Mouse (Mus musculus) lung, postnatal 25 days (tissue): ENCODE measurements around the gene Pla2g3.

Experiments used
- DNase-seq: peaks from one replicate; pipeline ENCODE4 v3.0.0; 2022; ENCODE audit warnings: low spot score

The Pla2g3 gene

DNA sequence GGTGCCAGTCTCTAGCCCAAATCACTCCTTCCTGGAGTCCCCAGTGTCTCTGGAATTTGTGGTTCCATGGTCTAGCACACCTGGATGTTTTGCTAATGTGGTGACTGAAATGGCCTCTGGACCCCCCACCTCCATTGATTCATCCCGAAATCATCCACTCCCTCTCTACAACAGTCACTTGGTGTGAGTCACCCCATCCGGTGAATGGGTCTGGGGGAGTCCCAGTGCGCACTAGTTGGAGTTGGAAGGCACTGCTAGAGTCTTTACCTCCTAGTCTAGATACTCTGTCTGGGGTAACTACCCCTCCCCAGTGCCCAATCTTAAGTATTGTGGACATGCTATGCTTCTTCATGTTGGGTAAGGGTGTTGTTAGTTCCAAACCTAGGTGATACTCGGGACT, 50.3 kb downstream of the Pla2g3 start:
- DNase-seq = no peak

DNA sequence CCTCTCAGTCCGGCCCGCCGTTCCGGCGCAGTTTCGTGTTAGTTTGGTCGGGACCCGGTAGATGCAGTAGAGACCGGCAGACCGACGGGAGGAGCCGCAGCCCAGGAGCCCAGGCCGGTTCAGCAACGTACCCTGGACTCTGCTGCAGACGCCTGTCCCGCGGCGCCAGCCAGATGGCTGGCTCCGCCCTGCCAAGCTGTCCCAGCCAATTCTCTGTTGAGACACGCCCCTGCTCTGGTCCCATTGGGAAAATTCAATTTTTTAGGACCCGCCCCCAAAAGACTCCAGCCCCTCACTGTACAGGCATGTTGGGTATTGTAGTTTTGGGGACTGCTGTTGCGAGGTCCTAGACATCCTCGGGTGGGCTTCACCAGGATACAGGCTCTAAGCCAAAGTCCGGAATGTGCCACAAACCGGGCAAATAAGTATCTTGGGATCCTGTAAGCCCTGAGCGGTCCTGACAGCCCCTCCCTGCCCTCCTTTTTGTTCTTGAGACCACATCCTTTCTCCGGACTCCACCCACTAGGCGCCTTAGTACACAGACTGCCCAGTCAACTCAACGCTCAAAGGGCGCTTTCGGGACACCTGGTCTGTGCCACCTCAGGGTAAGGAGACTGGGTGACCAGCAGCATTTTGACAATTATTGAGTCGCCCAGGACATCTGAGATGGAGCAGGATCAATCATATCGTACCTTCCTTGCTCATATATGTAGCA, 51.2 kb downstream of the Pla2g3 start:
- DNase-seq = peak; percentile 97

DNA sequence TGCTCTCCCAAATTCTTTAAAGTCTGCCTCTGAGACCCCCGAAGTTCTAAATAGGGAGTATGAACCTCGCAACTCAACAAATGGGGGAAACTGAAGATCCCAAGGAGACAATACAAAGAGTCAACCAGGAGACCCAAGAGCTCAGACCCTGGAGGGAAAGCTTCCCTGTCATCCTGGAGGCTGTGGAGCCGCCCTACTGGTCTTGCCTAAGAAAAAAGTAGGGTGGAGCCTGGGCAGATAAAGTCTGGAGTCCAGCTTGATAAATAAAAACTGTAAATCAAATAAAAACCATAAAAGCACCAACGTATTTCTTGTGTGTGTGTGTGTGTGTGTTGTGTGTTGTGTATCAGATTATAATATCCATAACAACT, 51.7 kb downstream of the Pla2g3 start:
- no peak for DNase-seq

GRCm38 (mm10) chr11:3540451-3541085, 52.5 kb downstream of the Pla2g3 start, which contains the start of gene Smtn:
Gene Smtn, minus strand, starts transcription at chr11:3540612.
- DNase-seq = no peak

DNA sequence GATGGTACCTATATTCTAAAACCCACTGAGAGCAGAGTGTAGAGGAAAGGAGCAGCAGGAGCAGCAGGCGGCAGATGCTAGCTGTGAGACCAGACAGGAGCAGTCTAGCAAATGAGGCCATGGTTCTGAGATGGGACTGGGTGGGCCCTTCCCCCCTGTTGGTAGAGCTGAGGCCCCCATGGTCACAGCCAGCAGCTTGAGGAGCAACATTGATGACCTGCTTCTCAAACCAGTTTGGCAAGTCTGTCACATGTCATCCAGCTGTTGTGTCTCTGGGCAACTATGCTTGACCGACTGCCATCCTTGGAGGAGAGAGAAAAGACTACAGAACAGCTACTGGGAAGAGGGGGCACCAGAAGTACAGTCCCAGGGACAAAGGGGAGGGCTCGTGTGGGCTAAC, 53.8 kb downstream of the Pla2g3 start:
- no peak for DNase-seq

- DNase-seq = peak; percentile 47
Measured at GRCm38 (mm10) chr11:3543001-3543400, 54.9 kb downstream of the Pla2g3 start.

DNA sequence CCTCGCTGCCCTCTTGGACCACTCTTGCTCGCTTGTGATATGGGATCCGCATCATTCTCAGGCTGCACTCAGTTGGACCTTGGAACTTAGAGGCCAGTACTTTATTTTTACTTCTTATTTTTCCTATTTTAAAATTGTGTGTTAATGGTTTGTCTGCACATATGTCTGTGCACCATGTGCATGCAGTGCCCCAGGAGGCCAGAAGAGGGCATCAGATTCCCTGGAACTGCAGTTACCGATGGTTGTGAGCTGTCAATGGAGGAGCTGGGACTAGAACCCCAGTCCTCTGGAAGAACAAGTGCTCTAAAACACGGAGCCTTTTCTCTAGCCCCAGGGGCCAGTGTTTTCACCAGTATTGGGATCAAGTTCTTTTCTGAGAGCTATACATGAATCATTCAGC, 56.3 kb downstream of the Pla2g3 start:
- DNase-seq = no peak

DNA sequence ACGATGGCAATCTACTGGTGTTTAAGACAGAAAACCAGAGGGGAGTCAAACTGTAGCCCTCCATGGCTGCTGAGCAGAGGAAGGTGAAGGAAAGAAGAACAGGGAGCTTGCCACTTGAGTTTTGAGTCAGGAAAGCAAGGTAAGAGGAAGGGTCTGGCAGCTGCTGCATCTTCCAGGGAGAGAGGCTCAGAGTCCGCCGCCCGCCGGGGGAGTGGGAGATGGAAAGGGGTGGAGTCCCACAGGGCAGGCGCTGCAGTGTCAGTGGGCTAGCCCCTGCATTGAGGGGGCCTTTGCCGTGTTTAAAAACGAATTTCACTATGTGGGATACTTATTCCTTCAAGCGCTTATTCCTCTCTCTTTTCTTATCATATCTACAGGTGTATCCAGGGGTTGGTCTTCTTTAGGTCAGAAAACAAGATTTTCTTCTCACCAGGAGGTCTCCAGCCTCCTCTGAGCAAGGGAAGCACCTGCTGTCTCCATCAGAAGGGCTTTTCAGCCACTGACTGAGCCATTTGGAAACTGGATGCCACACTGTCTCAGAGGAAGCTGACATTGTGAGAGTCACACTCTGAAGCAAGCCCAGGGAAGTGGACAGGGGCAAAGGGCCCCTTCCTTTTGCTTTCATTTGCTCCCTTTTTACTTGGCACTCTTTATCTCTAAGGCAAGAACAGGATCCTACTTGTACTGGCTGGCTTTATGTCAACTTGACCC, 57.6 kb downstream of the Pla2g3 start:
- no peak for DNase-seq

GRCm38 (mm10) chr11:3546242-3546562, 58.1 kb downstream of the Pla2g3 start:
- DNase-seq = no peak

GRCm38 (mm10) chr11:3547047-3547446, 59.0 kb downstream of the Pla2g3 start:
- no peak for DNase-seq

- DNase-seq = no peak
Measured at GRCm38 (mm10) chr11:3547969-3548368, 59.9 kb downstream of the Pla2g3 start.

GRCm38 (mm10) chr11:3548564-3549295, 60.6 kb downstream of the Pla2g3 start:
- no peak for DNase-seq
